Mouse (Mus musculus) fibroblast of lung, adult 2 months (primary cell): Measurements from ENCODE around the gene Scarb2.

ENCODE experiments used
- DNase-seq: peaks from one replicate; pipeline ENCODE4 v3.0.0-alpha.2; 2011; ENCODE audit warnings: low read depth

Gene Scarb2

GRCm38 (mm10) chr5:92493423-92493822, 13.2 kb downstream of the Scarb2 start:
- DNase-seq: peak; percentile 76

- DNase-seq: no peak
Observed at GRCm38 (mm10) chr5:92490779-92491178, 15.9 kb downstream of the Scarb2 start.

GRCm38 (mm10) chr5:92490304-92490703, 16.3 kb downstream of the Scarb2 start:
- DNase-seq: no peak

GRCm38 (mm10) chr5:92489503-92489902, 17.1 kb downstream of the Scarb2 start:
- no peak for DNase-seq

- peak; percentile 70 for DNase-seq
Observed at GRCm38 (mm10) chr5:92488961-92489360, 17.7 kb downstream of the Scarb2 start.

- DNase-seq: no peak
Observed at GRCm38 (mm10) chr5:92488408-92488807, 18.2 kb downstream of the Scarb2 start.

- DNase-seq: peak; percentile 97
Observed at GRCm38 (mm10) chr5:92486758-92487157, 19.9 kb downstream of the Scarb2 start.

- DNase-seq: no peak
Observed at GRCm38 (mm10) chr5:92484880-92485279, 21.8 kb downstream of the Scarb2 start.

GRCm38 (mm10) chr5:92472863-92473262, 33.8 kb downstream of the Scarb2 start:
- DNase-seq: no peak

- no peak for DNase-seq
Observed at GRCm38 (mm10) chr5:92471531-92471930, 35.1 kb downstream of the Scarb2 start.

GRCm38 (mm10) chr5:92469201-92470130, 37.2 kb downstream of the Scarb2 start:
- DNase-seq: no peak

- no peak for DNase-seq
Observed at GRCm38 (mm10) chr5:92468234-92468633, 38.4 kb downstream of the Scarb2 start.

- no peak for DNase-seq
Observed at GRCm38 (mm10) chr5:92467102-92467766, 39.4 kb downstream of the Scarb2 start.

- no peak for DNase-seq
Observed at GRCm38 (mm10) chr5:92465511-92465910, 41.1 kb downstream of the Scarb2 start.

GRCm38 (mm10) chr5:92461321-92461720, 45.3 kb downstream of the Scarb2 start:
- DNase-seq: peak; percentile 35

- no peak for DNase-seq
Observed at GRCm38 (mm10) chr5:92458726-92459125, 47.9 kb downstream of the Scarb2 start.

GRCm38 (mm10) chr5:92457410-92457809, 49.2 kb downstream of the Scarb2 start:
- no peak for DNase-seq

GRCm38 (mm10) chr5:92452876-92453275, 53.8 kb downstream of the Scarb2 start:
- DNase-seq: no peak

GRCm38 (mm10) chr5:92446736-92447135, 59.9 kb downstream of the Scarb2 start:
- DNase-seq: no peak

- no peak for DNase-seq
Observed at GRCm38 (mm10) chr5:92445016-92445415, 61.6 kb downstream of the Scarb2 start.

- no peak for DNase-seq
Observed at GRCm38 (mm10) chr5:92442914-92443313, 63.7 kb downstream of the Scarb2 start.

- no peak for DNase-seq
Observed at GRCm38 (mm10) chr5:92441494-92441893, 65.1 kb downstream of the Scarb2 start.

GRCm38 (mm10) chr5:92438540-92438939, 68.1 kb downstream of the Scarb2 start:
- DNase-seq: no peak
